Mouse (Mus musculus) megakaryocyte, embryonic 14.5 days (primary cell): ENCODE data around the gene Foxa1. TPM values are rescaled to one million over a fixed set of nuclear protein-coding genes. Genes with fewer than 3 reads are reported as not detected.

Experiments used
- H3K27me3 ChIP-seq: replicated peaks from 2 replicates; pipeline ENCODE3; 2012; ENCODE audit warnings: inconsistent platforms
- H3K36me3 ChIP-seq: replicated peaks from 2 replicates; pipeline ENCODE3; 2012; ENCODE audit warnings: low read length, inconsistent platforms, mixed read lengths
- H3K4me1 ChIP-seq: 2 replicates; pipeline ENCODE4 v1.6.1; 2012; ENCODE audit warnings: inconsistent platforms
- H3K4me3 ChIP-seq: replicated peaks from 2 replicates; pipeline ENCODE3; 2012; ENCODE audit warnings: moderate library complexity, mild to moderate bottlenecking, inconsistent platforms
- H3K9me3 ChIP-seq: 2 replicates; pipeline ENCODE4 v1.6.1; 2012; ENCODE audit warnings: inconsistent platforms
- FLI1 ChIP-seq: IDR thresholded peaks from 2 replicates; pipeline ENCODE4 v1.6.1; 2012; ENCODE audit warnings: low read length, inconsistent platforms, mixed read lengths
- GATA1 ChIP-seq: IDR thresholded peaks from 3 replicates; pipeline ENCODE4 v1.6.1; 2012; ENCODE audit warnings: mixed read lengths, low read length, inconsistent platforms, borderline replicate concordance
- polyA plus RNA-seq: library from polyadenylated mRNA; stranded (reverse); fragments of >175 nt; gene quantifications from 2 replicates; pipeline ENCODE4 v1.2.3, GENCODE M21; 2012; ENCODE audit warnings: low replicate concordance; ENCODE audit not compliant: insufficient read depth

The Foxa1 gene
- polyA plus RNA-seq, result not detected in 2 replicates

DNA sequence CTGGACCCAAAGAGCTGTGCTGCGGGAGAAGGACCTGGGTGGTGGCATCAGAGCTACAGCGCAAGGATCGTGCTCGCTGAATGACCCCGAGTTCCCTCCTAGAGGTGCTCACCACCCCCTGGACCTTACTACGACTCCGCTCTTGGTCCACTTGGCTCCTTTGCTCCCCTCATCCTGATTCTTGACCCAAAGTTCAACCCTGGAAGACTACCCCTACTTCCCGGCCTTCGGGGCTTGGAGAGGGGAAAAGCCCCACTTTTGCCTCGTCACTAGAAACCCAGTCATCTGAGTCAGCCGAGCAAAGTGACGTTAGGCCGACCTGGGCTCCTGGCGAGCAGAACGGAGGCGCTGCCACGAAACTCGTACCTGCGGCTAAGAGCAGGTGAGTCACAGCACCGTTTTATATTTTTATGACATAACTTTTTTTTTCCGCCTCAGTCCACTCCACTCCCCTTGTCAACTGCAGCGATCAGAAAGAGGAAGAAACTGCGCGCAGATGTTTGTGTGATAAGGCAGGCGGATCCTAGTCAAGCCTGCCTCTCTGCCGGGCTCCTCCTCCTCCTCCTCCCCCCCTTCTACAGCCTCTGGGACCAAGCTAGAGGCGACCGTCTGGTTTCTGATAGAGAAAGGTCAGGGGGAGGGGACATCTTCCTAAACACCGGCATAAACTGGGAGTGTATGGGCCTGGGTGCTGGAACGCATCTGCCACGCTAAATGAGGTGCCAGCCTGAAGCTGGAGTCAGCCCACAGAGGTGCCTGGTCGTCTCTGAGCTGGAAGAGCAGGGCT lies at the start of gene Foxa1:
TSS of gene Foxa1 (minus strand) at position 502 of the 787 bp plus-strand sequence.
- Histone ChIP-seq H3K4me3 (peak within 1 kb of the TSS; percentile 93), H3K27me3 (peaks cover 95% of the 10 kb centered on the region)

DNA sequence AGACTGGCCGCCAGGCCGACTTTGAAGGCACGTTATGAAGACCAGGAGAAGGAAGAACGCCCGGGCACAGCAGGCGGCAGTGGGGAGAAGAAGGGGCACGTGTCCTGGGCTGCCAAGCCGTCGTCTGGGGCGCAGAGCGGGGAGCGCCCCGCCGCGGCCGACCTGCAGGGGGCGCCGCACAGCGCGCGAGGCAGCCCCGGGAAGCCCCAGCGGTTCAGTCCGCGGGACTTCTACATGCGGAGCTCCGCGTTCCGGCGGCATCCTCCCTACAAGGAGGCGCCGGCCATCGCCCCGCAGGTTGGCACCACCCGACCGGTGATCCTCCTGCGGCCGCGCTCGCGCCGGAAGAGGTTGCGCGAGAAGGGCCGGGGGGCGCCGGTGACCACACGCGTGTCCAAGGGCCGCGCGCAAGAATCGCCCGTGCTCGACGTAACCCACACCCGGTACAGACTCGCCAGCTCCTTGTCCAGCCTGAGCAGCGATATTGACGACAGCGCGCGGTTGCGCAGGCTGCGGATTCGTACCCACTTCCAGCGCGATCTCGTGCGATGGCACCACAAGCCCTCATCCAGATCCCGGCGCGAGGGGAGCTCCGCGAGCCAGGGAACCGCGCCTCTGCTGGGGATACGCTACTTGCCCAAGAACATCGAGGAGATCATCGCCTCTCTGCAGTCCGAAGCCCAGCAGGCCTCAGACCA lies 29.4 kb upstream of the Foxa1 start:
- Histone ChIP-seq H3K9me3 (peaks cover 26% of the 10 kb centered on the region), H3K4me1 (peaks cover 7% of the 10 kb centered on the region; the same call in 1 of the 2 replicates), H3K36me3 (no peaks in the 10 kb centered on the region), H3K27me3 (peaks cover 13% of the 10 kb centered on the region), H3K4me3 (peak overlapping the region; percentile 69)
- no peak for TF ChIP-seq GATA1
- no peak for TF ChIP-seq FLI1

More for the DNA sequence above, at the start of gene Foxa1:
- peaks cover 24% of the 10 kb centered on the region for H3K9me3 ChIP-seq
- no peak for TF ChIP-seq GATA1
- peaks cover 67% of the 10 kb centered on the region for H3K4me1 ChIP-seq
- H3K36me3 ChIP-seq, result no peaks in the 10 kb centered on the region

DNA sequence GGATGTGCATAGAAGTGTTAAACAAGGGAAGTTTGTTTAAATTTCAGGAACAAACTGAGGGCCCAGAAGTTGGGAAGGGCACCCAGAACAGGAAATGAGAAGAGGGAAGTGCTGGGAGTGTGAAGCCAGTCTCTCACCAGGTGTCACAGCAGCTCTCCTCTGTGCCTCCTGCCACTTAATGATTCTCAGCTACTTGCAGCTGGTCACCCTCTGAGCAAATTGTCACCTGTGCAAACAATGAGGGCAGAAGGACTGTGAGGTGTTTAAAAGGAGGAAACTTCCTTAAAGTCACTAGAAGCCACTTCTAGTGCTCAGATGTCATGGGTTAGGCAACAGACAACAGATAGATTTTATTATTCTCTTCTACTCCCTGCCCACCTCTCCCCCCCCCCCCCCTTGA lies 25.7 kb upstream of the Foxa1 start:
- Histone ChIP-seq H3K4me1 (peaks cover 7% of the 10 kb centered on the region; the same call in 1 of the 2 replicates), H3K36me3 (no peaks in the 10 kb centered on the region), H3K4me3 (no peak overlapping the region), H3K9me3 (peaks cover 11% of the 10 kb centered on the region), H3K27me3 (peaks cover 15% of the 10 kb centered on the region)
- TF ChIP-seq FLI1, result no peak
- TF ChIP-seq GATA1, result no peak

DNA sequence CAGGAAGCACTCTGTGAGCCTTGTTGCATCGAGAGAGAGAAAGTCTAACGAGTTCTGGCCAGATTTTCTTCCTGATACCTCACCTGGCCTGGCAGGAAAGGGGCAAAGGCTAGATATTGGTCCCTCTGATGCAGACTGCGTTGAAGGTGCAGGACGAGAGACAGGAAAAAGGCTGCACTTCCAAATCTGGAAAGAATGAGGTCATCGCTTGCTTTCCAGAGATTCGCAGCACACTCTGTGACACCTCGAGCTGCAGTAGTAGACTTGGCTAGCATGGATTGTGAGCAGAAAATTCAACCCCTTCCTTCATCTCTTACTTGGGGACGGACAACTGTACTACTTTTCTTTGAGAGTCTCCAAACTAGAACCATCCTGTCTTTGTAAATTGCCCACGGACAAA lies 25.1 kb upstream of the Foxa1 start:
- H3K36me3 ChIP-seq, result no peaks in the 10 kb centered on the region
- TF ChIP-seq FLI1 (no peak), GATA1 (no peak)

DNA sequence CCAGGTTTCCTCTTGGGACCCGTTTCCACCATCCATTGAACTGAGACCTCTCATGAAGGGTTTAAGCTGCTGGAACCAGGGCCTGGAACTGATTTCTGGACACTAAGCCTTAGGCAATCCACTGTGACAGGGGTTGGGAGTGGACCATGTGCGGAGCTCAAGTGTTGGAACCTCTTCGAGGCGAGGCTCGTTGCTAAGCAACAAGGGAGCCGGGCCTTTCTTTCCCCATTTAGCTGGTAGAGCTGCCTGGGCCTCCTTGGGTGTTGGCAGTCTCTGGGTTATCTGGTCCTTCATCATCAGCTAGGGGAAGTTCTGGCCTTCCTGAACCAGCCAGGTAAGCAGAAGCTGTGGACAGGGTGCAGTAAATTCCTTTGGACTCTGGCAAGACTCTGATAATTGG lies 17.2 kb upstream of the Foxa1 start, which contains the start of gene Ttc6:
TSS of gene Ttc6 (plus strand) at position 205 of the 400 bp plus-strand sequence.
- Histone ChIP-seq H3K9me3 (0 out of 2 replicates have a peak, but pooled peaks cover 8% of the 10 kb centered on the region), H3K36me3 (no peaks in the 10 kb centered on the region), H3K4me1 (no peaks in the 10 kb centered on the region), H3K4me3 (no peak within 1 kb of the TSS), H3K27me3 (peaks cover 2% of the 10 kb centered on the region)
- no peak for TF ChIP-seq GATA1
- no peak for TF ChIP-seq FLI1

More for the DNA sequence above, 25.1 kb upstream of the Foxa1 start:
- Histone ChIP-seq H3K4me1 (peaks cover 7% of the 10 kb centered on the region; the same call in 1 of the 2 replicates), H3K4me3 (no peak overlapping the region), H3K9me3 (peaks cover 11% of the 10 kb centered on the region), H3K27me3 (peaks cover 15% of the 10 kb centered on the region)

DNA sequence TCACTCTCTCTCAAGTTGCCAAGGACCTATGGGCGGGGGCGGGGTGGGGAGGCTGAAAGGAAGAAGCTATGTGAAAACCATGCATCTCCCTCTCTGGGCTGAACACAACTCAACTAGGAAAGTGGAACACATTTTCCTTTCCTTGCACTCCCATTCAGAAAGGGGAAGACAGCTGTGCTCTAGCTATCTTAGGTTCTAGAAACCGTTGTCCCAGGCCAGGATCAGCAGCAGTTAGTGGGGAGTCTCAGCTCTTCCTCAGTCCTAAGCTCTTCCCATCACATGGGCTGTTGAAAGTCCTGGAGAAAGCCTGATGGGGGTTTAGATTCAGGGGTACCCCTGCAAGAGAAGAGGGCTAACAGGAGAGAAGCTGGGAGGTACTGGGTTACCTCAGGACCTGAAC lies 7.4 kb upstream of the Foxa1 start:
- peaks cover 17% of the 10 kb centered on the region for H3K4me1 ChIP-seq
- peaks cover 2% of the 10 kb centered on the region for H3K9me3 ChIP-seq
- TF ChIP-seq FLI1 (no peak), GATA1 (no peak)
- H3K4me3 ChIP-seq, result no peak overlapping the region
- peaks cover 57% of the 10 kb centered on the region for H3K27me3 ChIP-seq
- H3K36me3 ChIP-seq, result no peaks in the 10 kb centered on the region

DNA sequence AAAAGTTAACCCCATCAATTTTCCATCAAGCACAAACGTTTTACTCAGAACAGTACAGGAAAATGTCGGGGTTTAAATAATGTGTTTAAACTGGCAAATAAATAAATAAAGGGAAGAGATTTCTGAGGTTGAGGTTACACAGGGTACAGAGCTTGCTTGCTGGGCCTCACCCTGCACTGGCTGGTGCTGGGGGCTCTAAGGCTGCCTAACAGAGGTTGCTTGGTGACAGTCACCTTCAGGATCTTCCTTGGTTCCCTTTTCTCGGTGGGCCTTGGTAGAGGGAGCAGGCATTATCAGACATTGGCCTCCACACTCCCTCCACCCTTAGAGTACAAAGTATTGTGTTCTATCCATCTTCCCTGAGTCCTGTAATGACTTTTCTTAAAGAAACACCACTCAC lies 5.6 kb upstream of the Foxa1 start:
- no peak overlapping the region for H3K4me3 ChIP-seq
- peaks cover 31% of the 10 kb centered on the region for H3K4me1 ChIP-seq
- TF ChIP-seq FLI1, result no peak
- TF ChIP-seq GATA1, result no peak
- peaks cover 4% of the 10 kb centered on the region for H3K9me3 ChIP-seq
- H3K36me3 ChIP-seq, result no peaks in the 10 kb centered on the region
- H3K27me3 ChIP-seq, result peaks cover 72% of the 10 kb centered on the region

DNA sequence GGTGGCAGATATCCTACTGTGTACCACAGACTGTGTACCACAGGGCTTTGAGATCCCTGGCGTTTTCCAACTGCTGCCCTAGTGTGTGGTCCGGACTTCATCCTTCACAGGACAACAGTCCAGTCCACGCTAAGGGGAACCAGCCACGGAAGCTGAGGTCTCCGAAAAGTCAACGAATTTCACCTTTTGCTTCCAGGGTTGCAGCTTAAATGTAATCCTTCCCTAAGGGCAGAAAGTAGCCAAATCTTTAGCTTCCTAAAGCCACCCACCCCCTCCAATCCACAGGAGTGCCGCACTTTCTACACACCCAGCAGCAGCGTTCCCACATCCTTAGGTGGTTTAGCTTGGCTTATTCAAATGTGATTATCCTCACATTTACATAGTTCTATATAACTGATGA lies 4.2 kb upstream of the Foxa1 start:
- Histone ChIP-seq H3K27me3 (peaks cover 86% of the 10 kb centered on the region), H3K4me1 (peaks cover 40% of the 10 kb centered on the region), H3K36me3 (no peaks in the 10 kb centered on the region), H3K9me3 (peaks cover 4% of the 10 kb centered on the region), H3K4me3 (no peak overlapping the region)
- TF ChIP-seq GATA1 (no peak), FLI1 (no peak)

DNA sequence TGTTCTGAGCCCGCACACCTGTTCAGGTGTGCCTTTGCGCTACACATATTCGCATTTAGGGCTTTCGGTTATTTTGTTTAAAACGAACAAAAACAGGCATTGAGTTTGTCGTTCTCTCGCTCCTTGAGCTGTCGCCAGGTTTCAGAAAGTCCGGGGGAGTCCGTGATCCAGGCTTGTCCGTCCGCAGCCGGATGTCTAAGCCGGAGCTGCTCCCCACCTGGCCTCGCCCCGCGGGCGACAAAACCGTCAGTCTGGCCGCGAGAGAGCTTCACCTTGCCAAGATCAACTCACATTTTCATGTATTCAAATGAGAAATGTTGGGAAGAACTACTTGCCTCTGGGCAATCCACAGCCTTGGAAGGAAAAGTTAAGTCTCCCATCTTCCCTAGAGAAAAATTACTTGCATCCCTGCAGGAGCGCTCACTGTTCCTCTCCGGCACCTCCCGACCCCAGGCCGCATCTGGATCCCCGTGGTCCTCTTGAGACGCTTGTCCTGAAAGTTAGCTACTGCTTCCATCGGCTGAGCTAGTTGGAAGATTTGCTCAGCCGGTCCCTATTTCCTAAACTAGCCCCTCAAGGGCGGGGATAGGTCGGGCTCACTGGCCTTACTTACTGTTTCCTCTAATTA lies 3.6 kb upstream of the Foxa1 start:
- no peak overlapping the region for H3K4me3 ChIP-seq
- H3K36me3 ChIP-seq, result no peaks in the 10 kb centered on the region
- peaks cover 4% of the 10 kb centered on the region for H3K9me3 ChIP-seq
- TF ChIP-seq FLI1 (no peak), GATA1 (no peak)
- H3K27me3 ChIP-seq, result peaks cover 92% of the 10 kb centered on the region
- peaks cover 45% of the 10 kb centered on the region for H3K4me1 ChIP-seq

DNA sequence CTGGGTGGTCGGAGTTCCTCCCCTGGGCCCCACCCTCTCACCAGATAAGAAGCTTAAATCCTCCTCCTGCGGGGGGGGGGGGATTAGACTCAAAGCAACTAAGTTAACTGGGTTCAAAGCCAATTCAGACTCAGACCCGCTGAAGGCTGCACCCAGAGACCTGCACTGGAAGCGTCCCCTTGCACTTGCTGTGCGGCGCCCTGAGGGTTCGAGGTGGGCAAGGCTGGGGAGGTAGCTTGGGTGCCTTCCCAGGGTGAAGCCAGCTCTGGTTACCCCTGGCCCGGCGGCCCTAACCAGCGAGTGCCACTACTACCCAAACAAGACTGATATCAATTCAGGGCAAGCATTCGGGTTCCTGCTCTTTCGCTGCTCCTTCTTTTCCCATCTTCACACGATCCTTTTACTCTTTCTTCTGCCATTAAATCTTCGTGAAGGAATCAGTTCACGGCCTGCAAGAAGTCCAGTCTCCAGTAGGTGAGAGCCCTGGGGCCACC lies 3.0 kb upstream of the Foxa1 start:
- no peaks in the 10 kb centered on the region for H3K36me3 ChIP-seq
- H3K9me3 ChIP-seq, result peaks cover 4% of the 10 kb centered on the region
- TF ChIP-seq FLI1 (no peak), GATA1 (no peak)
- peaks cover 95% of the 10 kb centered on the region for H3K27me3 ChIP-seq
- no peak overlapping the region for H3K4me3 ChIP-seq
- peaks cover 47% of the 10 kb centered on the region for H3K4me1 ChIP-seq
